In genomic region chr4:121002400-121003171, GRCm38 (mm10) we compare ENCODE assay signal across 8 mouse cellular contexts. TPM values are rescaled to one million over a fixed set of nuclear protein-coding genes. Genes with fewer than 3 reads are reported as not detected.
A peak's percentile ranks its signal among the peaks of the same experiment; 100 is the strongest.
DNase-seq lines count a peak whose midpoint lies in the region; ATAC-seq lines count a peak whose summit lies in the region.

No protein-coding gene starts in this region.

- no peak for DNase-seq in heart, adult 11 months
- peak; percentile 73 for DNase-seq in brain, adult 2 months (ENCODE audit: low read depth, low spot score)
- DNase-seq in thymus, postnatal 0 days (ENCODE audit: low spot score): peak; percentile 68
- no peak for DNase-seq in gastrocnemius, postnatal 36 days
- no peak for DNase-seq in frontal cortex, postnatal 10 days (ENCODE audit: low spot score in 2 of 2)

- no peak overlapping the region for H3K4me3 ChIP-seq in heart, embryonic 13.5 days
- no peak overlapping the region for H3K4me3 ChIP-seq in forebrain, embryonic 16.5 days (replicated peaks; ENCODE audit: low read length)
- H3K4me3 ChIP-seq in megakaryocyte, embryonic 14.5 days (replicated peaks): peak overlapping the region; percentile 85

- 37% methylated on average over 8 of the region's 8 CpGs for WGBS in heart, embryonic 13.5 days
- WGBS in forebrain, embryonic 16.5 days: 9% methylated on average over 8 of the region's 8 CpGs

- 0 out of 2 replicates have a peak overlapping the region, but pooled peaks have one; percentile 40 for H3K9ac ChIP-seq in heart, embryonic 13.5 days
- peak overlapping the region; percentile 1 for H3K9ac ChIP-seq in forebrain, embryonic 16.5 days (replicated peaks; ENCODE audit: low read depth, low read length)

- H3K27ac ChIP-seq in heart, embryonic 13.5 days (replicated peaks): 0 out of 2 replicates have a peak overlapping the region, but pooled peaks have one; percentile 20
- H3K27ac ChIP-seq in forebrain, embryonic 16.5 days (ENCODE audit: low read length): peak overlapping the region; percentile 69

- H3K27me3 ChIP-seq in heart, embryonic 13.5 days (replicated peaks): no peaks in the 10 kb centered on the region
- H3K27me3 ChIP-seq in forebrain, embryonic 16.5 days (replicated peaks; ENCODE audit: control insufficient read depth, insufficient read depth, low read length): no peaks in the 10 kb centered on the region
- H3K27me3 ChIP-seq in megakaryocyte, embryonic 14.5 days (replicated peaks): no peaks in the 10 kb centered on the region

- no peak for ATAC-seq in heart, embryonic 13.5 days (ENCODE audit: extremely low read depth, insufficient number of reproducible peaks, low FRiP score, low TSS enrichment)
- ATAC-seq in forebrain, embryonic 16.5 days: peak; percentile 71

- no peak overlapping the region; the same call in 1 of the 2 replicates for H3K4me2 ChIP-seq in heart, embryonic 13.5 days
- peak overlapping the region; percentile 35 for H3K4me2 ChIP-seq in forebrain, embryonic 16.5 days (ENCODE audit: low read length)

- intact Hi-C loops in gastrocnemius, postnatal 36 days (cut with DNase I): no loop called here

- H3K9me3 ChIP-seq in heart, embryonic 13.5 days: no peaks in the 10 kb centered on the region
- H3K9me3 ChIP-seq in forebrain, embryonic 16.5 days (ENCODE audit: control insufficient read depth, low read length): no peaks in the 10 kb centered on the region
- H3K9me3 ChIP-seq in megakaryocyte, embryonic 14.5 days: no peaks in the 10 kb centered on the region

- peaks cover 71% of the 10 kb centered on the region for H3K4me1 ChIP-seq in heart, embryonic 13.5 days
- H3K4me1 ChIP-seq in forebrain, embryonic 16.5 days (replicated peaks; ENCODE audit: control insufficient read depth, insufficient read depth, low read length): peaks cover 25% of the 10 kb centered on the region
- peaks cover 88% of the 10 kb centered on the region for H3K4me1 ChIP-seq in megakaryocyte, embryonic 14.5 days

- no peaks in the 10 kb centered on the region for H3K36me3 ChIP-seq in heart, embryonic 13.5 days
- H3K36me3 ChIP-seq in forebrain, embryonic 16.5 days (ENCODE audit: control insufficient read depth, insufficient read depth): no peaks in the 10 kb centered on the region
- H3K36me3 ChIP-seq in megakaryocyte, embryonic 14.5 days (replicated peaks; ENCODE audit: low read length): peaks cover 9% of the 10 kb centered on the region

RNA-seq across cellular contexts. Expression of gene Smap2, which starts 14.5 kb away (rescaled TPM):
- polyA plus RNA-seq in heart, embryonic 13.5 days (2015; fragmentation: Nextera tagmentation; extraction: Ambion mirVana): 11.5 and 12.3 TPM in 2 replicates
- 34.4 and 36.8 TPM in 2 replicates for polyA plus RNA-seq in forebrain, embryonic 16.5 days (2015; fragmentation: Nextera tagmentation; extraction: Ambion mirVana)
- polyA plus RNA-seq in megakaryocyte, embryonic 14.5 days (2012; ENCODE audit: insufficient read depth, low replicate concordance): 28.0 and 35.0 TPM in 2 replicates
- 39.0 and 39.1 TPM in 2 replicates for polyA plus RNA-seq in thymus, postnatal 0 days (2015; fragmentation: Nextera tagmentation; extraction: Ambion mirVana)
- total RNA-seq in gastrocnemius, postnatal 36 days (2021): 10 to 100 TPM; 13.7 to 14.4 TPM

RNA-seq across cellular contexts. Expression of gene Col9a2, which starts 36.6 kb away (rescaled TPM):
- polyA plus RNA-seq in heart, embryonic 13.5 days (2015; fragmentation: Nextera tagmentation; extraction: Ambion mirVana): 7.9 and 8.4 TPM in 2 replicates
- polyA plus RNA-seq in forebrain, embryonic 16.5 days (2015; fragmentation: Nextera tagmentation; extraction: Ambion mirVana): 4.6 and 5.5 TPM in 2 replicates
- polyA plus RNA-seq in megakaryocyte, embryonic 14.5 days (2012; ENCODE audit: insufficient read depth, low replicate concordance): 0.03 TPM in 1 of 2 replicates, not detected in the other
- 0.20 and 0.41 TPM in 2 replicates for polyA plus RNA-seq in thymus, postnatal 0 days (2015; fragmentation: Nextera tagmentation; extraction: Ambion mirVana)
- under 1 TPM; 0.23 to 0.54 TPM for total RNA-seq in gastrocnemius, postnatal 36 days (2021)

RNA-seq across cellular contexts. Expression of gene Zfp69, which starts 51.1 kb away (rescaled TPM):
- polyA plus RNA-seq in heart, embryonic 13.5 days (2015; fragmentation: Nextera tagmentation; extraction: Ambion mirVana): 13.7 and 13.8 TPM in 2 replicates
- polyA plus RNA-seq in forebrain, embryonic 16.5 days (2015; fragmentation: Nextera tagmentation; extraction: Ambion mirVana): 5.3 and 5.6 TPM in 2 replicates
- 2.1 and 3.0 TPM in 2 replicates for polyA plus RNA-seq in megakaryocyte, embryonic 14.5 days (2012; ENCODE audit: insufficient read depth, low replicate concordance)
- 2.4 and 3.8 TPM in 2 replicates for polyA plus RNA-seq in thymus, postnatal 0 days (2015; fragmentation: Nextera tagmentation; extraction: Ambion mirVana)
- under 1 TPM; 0.48 to 0.59 TPM for total RNA-seq in gastrocnemius, postnatal 36 days (2021)

Comparison
In these comparisons a context has a peak if more than half of its experiments do, and no peak if none do; other contexts are left out.
1. DNase-seq: peak in brain, adult 2 months (single experiment) and thymus, postnatal 0 days (single experiment); none in heart, adult 11 months (single experiment), gastrocnemius, postnatal 36 days (0 of 2) and frontal cortex, postnatal 10 days (0 of 2).